Mouse (Mus musculus) Patski (cell line): ENCODE results near the gene Gtpbp2. TPM values are rescaled to one million over a fixed set of nuclear protein-coding genes. Genes with fewer than 3 reads are reported as not detected.

Experiments
- ATAC-seq: fragments of 100-300 bp; one replicate; pipeline ENCODE4 v1.8.0; 2021
- CTCF ChIA-PET: fragments of 350-600 bp; sonication (Branson Sonifier 250); formaldehyde crosslinking; loops from one replicate; lab custom pipeline; 2022; ENCODE audit warnings: inconsistent platforms; lab: Charles Lee
- POLR2A ChIA-PET: fragments of 350-600 bp; sonication (Branson Sonifier 250); formaldehyde crosslinking; loops from one replicate; lab custom pipeline; 2022; ENCODE audit warnings: antibody characterized with exemption, inconsistent platforms; lab: Charles Lee
- DNase-seq: peaks from one replicate; pipeline ENCODE4 v3.0.0-alpha.2; 2011; ENCODE audit warnings: low read depth, low spot score
- H3K27me3 ChIP-seq: fragments of 371-371 bp; one replicate; pipeline ENCODE4 v1.5.1; 2021
- CTCF ChIP-seq: fragments of 100-300 bp; IDR thresholded peaks from one replicate; pipeline ENCODE4 v1.5.1; 2021
- in situ Hi-C: fragments of 300-500 bp; cut with MboI; formaldehyde crosslinking; loops from 3 replicates; pipeline ENCODE4 v1.11.1; 2018; ENCODE audit warnings: low pct_unique_long_range_greater_than_20kb, mixed read lengths
- polyA plus RNA-seq: library from polyadenylated mRNA; unstranded; gene quantifications from one replicate; pipeline ENCODE4 v1.2.3, GENCODE M21; 2021

Gtpbp2 gene
- polyA plus RNA-seq, 1 experiment from 2014 or later = 84.7 TPM

GRCm38 (mm10) chr17:46126608-46127007 lies 34.2 kb upstream of the Gtpbp2 start:
- H3K27me3 ChIP-seq = no peaks in the 10 kb centered on the region
- POLR2A ChIA-PET = no interaction called here
- in situ Hi-C loops = no loop called here
- DNase-seq = no peak
- ATAC-seq = no peak
- no peak for TF ChIP-seq CTCF
- CTCF ChIA-PET = interaction anchor here (1.2 kb wide), 1 partner anchor 37 kb away, joined by 3 read pairs; no protein-coding TSS in a partner anchor

- in situ Hi-C loops = no loop called here
- TF ChIP-seq CTCF = no peak
- DNase-seq (no peak), ATAC-seq (no peak)
- no peaks in the 10 kb centered on the region for H3K27me3 ChIP-seq
- ChIA-PET POLR2A (no interaction called here), CTCF (no interaction called here)
Measured at GRCm38 (mm10) chr17:46127814-46128493, 32.9 kb upstream of the Gtpbp2 start.

GRCm38 (mm10) chr17:46129741-46130498 lies 30.9 kb upstream of the Gtpbp2 start:
- CTCF ChIA-PET = interaction anchor here (0.8 kb wide), 1 partner anchor 25 kb away, joined by 3 read pairs; no protein-coding TSS in a partner anchor
- DNase-seq (no peak), ATAC-seq (no peak)
- H3K27me3 ChIP-seq = no peaks in the 10 kb centered on the region
- in situ Hi-C loops = loop anchor here (5.0 kb wide), 3 partner anchors 93 to 403 kb away; no protein-coding TSS in a partner anchor
- POLR2A ChIA-PET = no interaction called here
- TF ChIP-seq CTCF = no peak

GRCm38 (mm10) chr17:46132058-46132718 lies 28.6 kb upstream of the Gtpbp2 start:
- in situ Hi-C loops = loop anchor here (5.0 kb wide), 3 partner anchors 95 to 405 kb away; no protein-coding TSS in a partner anchor
- ChIA-PET POLR2A (interaction anchor here (0.7 kb wide), 1 partner anchor 106 kb away, joined by 4 read pairs; no protein-coding TSS in a partner anchor), CTCF (interaction anchor here (0.7 to 2.2 kb wide), 21 partner anchors 9 to 402 kb away, joined by 3 to 9 read pairs (median 4); partner anchors contain the start of genes Mrps18a, Rsph9 and Vegfa)
- TF ChIP-seq CTCF = no peak
- DNase-seq (no peak), ATAC-seq (no peak)
- H3K27me3 ChIP-seq = no peaks in the 10 kb centered on the region

GRCm38 (mm10) chr17:46132862-46133261 lies 28.0 kb upstream of the Gtpbp2 start:
- H3K27me3 ChIP-seq = no peaks in the 10 kb centered on the region
- DNase-seq (no peak), ATAC-seq (no peak)
- CTCF ChIA-PET = interaction anchor here (0.7 to 2.2 kb wide), 19 partner anchors 10 to 400 kb away, joined by 3 to 9 read pairs (median 4); partner anchors contain the start of genes Mrps18a, Rsph9 and Vegfa
- POLR2A ChIA-PET = no interaction called here
- no peak for TF ChIP-seq CTCF
- in situ Hi-C loops = loop anchor here (5.0 kb wide), 3 partner anchors 96 to 406 kb away; no protein-coding TSS in a partner anchor

GRCm38 (mm10) chr17:46138563-46139236 lies 22.1 kb upstream of the Gtpbp2 start:
- ATAC-seq = no peak
- H3K27me3 ChIP-seq = no peaks in the 10 kb centered on the region
- TF ChIP-seq CTCF = no peak
- in situ Hi-C loops = no loop called here
- ChIA-PET POLR2A (no interaction called here), CTCF (no interaction called here)
- no peak for DNase-seq

- TF ChIP-seq CTCF = no peak
- DNase-seq = no peak
- ChIA-PET CTCF (no interaction called here), POLR2A (no interaction called here)
- in situ Hi-C loops = no loop called here
- no peaks in the 10 kb centered on the region for H3K27me3 ChIP-seq
- ATAC-seq = no peak
Measured at GRCm38 (mm10) chr17:46139872-46140271, 21.0 kb upstream of the Gtpbp2 start.

- peak; percentile 32 for ATAC-seq
- ChIA-PET POLR2A (interaction anchor here (1.0 kb wide), 1 partner anchor 19 kb away, joined by 3 read pairs; no protein-coding TSS in a partner anchor), CTCF (interaction anchor here (0.8 to 1.8 kb wide), 2 partner anchors 11 to 12 kb away, joined by 5 to 6 read pairs; no protein-coding TSS in a partner anchor)
- TF ChIP-seq CTCF = no peak
- no peaks in the 10 kb centered on the region for H3K27me3 ChIP-seq
- in situ Hi-C loops = no loop called here
- DNase-seq = no peak
Measured at GRCm38 (mm10) chr17:46143578-46144423, 17.0 kb upstream of the Gtpbp2 start, which contains the start of gene Rsph9. TSS of gene Rsph9 (minus strand) at chr17:46144216.
